Mouse (Mus musculus): Measurements from ENCODE around the gene Inha.

The Inha gene

GRCm38 (mm10) chr1:75557041-75557440 is 50.2 kb downstream of the Inha start:
- DNase-seq (ENCODE audit: low read depth, low spot score): no peak

- no peak for DNase-seq (ENCODE audit: low read depth, low spot score)
Observed at GRCm38 (mm10) chr1:75558388-75559178, 51.7 kb downstream of the Inha start.

- peak; percentile 97 for DNase-seq (ENCODE audit: low read depth, low spot score)
Observed at GRCm38 (mm10) chr1:75559212-75559925, 52.5 kb downstream of the Inha start.
